Mouse (Mus musculus) hindbrain, embryonic 14.5 days (tissue): ENCODE results near the gene Enpp1. TPM values are rescaled to one million over a fixed set of nuclear protein-coding genes. Genes with fewer than 3 reads are reported as not detected.
A peak's percentile ranks its signal among the peaks of the same experiment; 100 is the strongest.

ENCODE experiments used
- ATAC-seq: fragments of 200-750 bp; cut with Nextera tagmentation; 2 replicates; pipeline ENCODE4 v1.8.0; 2017; ENCODE audit warnings: moderate number of reproducible peaks, mild to moderate bottlenecking, moderate TSS enrichment, moderate library complexity; ENCODE audit not compliant: low FRiP score
- DNase-seq: peaks from one replicate; pipeline ENCODE4 v3.0.0-alpha.2; 2015; ENCODE audit warnings: low spot score
- H3K27ac ChIP-seq: fragments of 300-500 bp; sonication (generic); 2 replicates; pipeline ENCODE4 v1.5.1; 2014; ENCODE audit warnings: mild to moderate bottlenecking, moderate library complexity
- H3K27me3 ChIP-seq: fragments of 300-500 bp; sonication (generic); 2 replicates; pipeline ENCODE4 v1.6.1; 2014; ENCODE audit warnings: mild to moderate bottlenecking, low read length, mixed read lengths; ENCODE audit not compliant: control insufficient read depth, insufficient read depth
- H3K36me3 ChIP-seq: fragments of 300-500 bp; sonication (generic); replicated peaks from 2 replicates; pipeline ENCODE4 v1.6.1; 2014; ENCODE audit not compliant: control insufficient read depth, insufficient read depth
- H3K4me1 ChIP-seq: fragments of 300-500 bp; sonication (generic); replicated peaks from 2 replicates; pipeline ENCODE4 v1.6.1; 2014; ENCODE audit warnings: antibody characterized with exemption, low read length, mixed read lengths; ENCODE audit not compliant: control insufficient read depth, insufficient read depth
- H3K4me2 ChIP-seq: fragments of 300-500 bp; sonication (generic); replicated peaks from 2 replicates; pipeline ENCODE4 v1.6.1; 2014; ENCODE audit warnings: mild to moderate bottlenecking, moderate library complexity
- H3K4me3 ChIP-seq: fragments of 300-500 bp; sonication (generic); replicated peaks from 2 replicates; pipeline ENCODE4 v1.5.1; 2014; ENCODE audit warnings: mild to moderate bottlenecking, low read length
- H3K9ac ChIP-seq: fragments of 300-500 bp; sonication (generic); 2 replicates; pipeline ENCODE4 v1.6.1; 2014
- H3K9me3 ChIP-seq: fragments of 300-500 bp; sonication (generic); 2 replicates; pipeline ENCODE4 v1.6.1; 2016; ENCODE audit warnings: low read length; ENCODE audit not compliant: control insufficient read depth
- WGBS: fragments of 180-500 bp; shearing (Covaris S2); extraction: QIAGEN DNeasy Blood & Tissue Kit; methylation state at CpG from one replicate; pipeline ENCODE4 v1.1.7; 2014; 5-methylcytosine and 5-hydroxymethylcytosine counted together
- polyA plus RNA-seq: library from polyadenylated mRNA; unstranded; fragments of >200 nt; fragmentation: Nextera tagmentation; extraction: Ambion mirVana; gene quantifications from 2 replicates; pipeline ENCODE4 v1.2.1, GENCODE M21; 2014

Gene Enpp1
- polyA plus RNA-seq, 1 experiment from 2014 or later: 7.0 TPM

- ATAC-seq: no peak
- H3K4me2 ChIP-seq: no peak overlapping the region
- no peaks in the 10 kb centered on the region for H3K27me3 ChIP-seq
- no peak for DNase-seq
- no peak overlapping the region for H3K9ac ChIP-seq
- H3K36me3 ChIP-seq: no peaks in the 10 kb centered on the region
- no peak overlapping the region for H3K27ac ChIP-seq
- H3K9me3 ChIP-seq: no peaks in the 10 kb centered on the region
- H3K4me3 ChIP-seq: no peak overlapping the region
- 86% methylated on average over 6 of the region's 6 CpGs for WGBS
- H3K4me1 ChIP-seq: no peaks in the 10 kb centered on the region
These were observed 96.2 kb downstream of the Enpp1 start for GRCm38 (mm10) chr10:24615799-24616198.

GRCm38 (mm10) chr10:24614726-24615125 lies 97.2 kb downstream of the Enpp1 start:
- ATAC-seq: no peak
- Histone ChIP-seq H3K9ac (no peak overlapping the region), H3K27me3 (no peaks in the 10 kb centered on the region), H3K9me3 (no peaks in the 10 kb centered on the region), H3K4me3 (no peak overlapping the region), H3K27ac (no peak overlapping the region), H3K36me3 (no peaks in the 10 kb centered on the region), H3K4me1 (no peaks in the 10 kb centered on the region), H3K4me2 (no peak overlapping the region)
- 92% methylated on average over 4 of the region's 4 CpGs for WGBS
- no peak for DNase-seq

GRCm38 (mm10) chr10:24609766-24610165 lies 102.2 kb downstream of the Enpp1 start:
- Histone ChIP-seq H3K27ac (no peak overlapping the region), H3K4me3 (no peak overlapping the region), H3K4me2 (no peak overlapping the region), H3K4me1 (no peaks in the 10 kb centered on the region), H3K27me3 (no peaks in the 10 kb centered on the region), H3K9ac (no peak overlapping the region), H3K36me3 (no peaks in the 10 kb centered on the region), H3K9me3 (no peaks in the 10 kb centered on the region)
- DNase-seq (no peak), ATAC-seq (no peak)
- 93% methylated on average over 9 of the region's 9 CpGs for WGBS

- no peaks in the 10 kb centered on the region for H3K36me3 ChIP-seq
- H3K9me3 ChIP-seq: no peaks in the 10 kb centered on the region
- no peak for ATAC-seq
- H3K9ac ChIP-seq: no peak overlapping the region
- H3K4me1 ChIP-seq: no peaks in the 10 kb centered on the region
- no peak overlapping the region for H3K4me3 ChIP-seq
- no peak for DNase-seq
- no peaks in the 10 kb centered on the region for H3K27me3 ChIP-seq
- no peak overlapping the region for H3K27ac ChIP-seq
- no peak overlapping the region for H3K4me2 ChIP-seq
- WGBS: 91% methylated on average over 3 of the region's 3 CpGs
These were observed 102.8 kb downstream of the Enpp1 start for GRCm38 (mm10) chr10:24609146-24609545.

- Histone ChIP-seq H3K27ac (no peak overlapping the region), H3K4me3 (no peak overlapping the region), H3K36me3 (no peaks in the 10 kb centered on the region), H3K27me3 (no peaks in the 10 kb centered on the region), H3K9me3 (no peaks in the 10 kb centered on the region), H3K9ac (no peak overlapping the region), H3K4me1 (no peaks in the 10 kb centered on the region), H3K4me2 (no peak overlapping the region)
- ATAC-seq (no peak), DNase-seq (no peak)
These were observed 108.2 kb downstream of the Enpp1 start for GRCm38 (mm10) chr10:24603727-24604126.

- DNase-seq: no peak
- WGBS: 92% methylated on average over 2 of the region's 2 CpGs
- Histone ChIP-seq H3K27ac (no peak overlapping the region), H3K4me3 (no peak overlapping the region), H3K27me3 (no peaks in the 10 kb centered on the region), H3K9me3 (no peaks in the 10 kb centered on the region), H3K36me3 (no peaks in the 10 kb centered on the region), H3K4me2 (no peak overlapping the region), H3K9ac (no peak overlapping the region), H3K4me1 (no peaks in the 10 kb centered on the region)
- no peak for ATAC-seq
These were observed 108.9 kb downstream of the Enpp1 start for GRCm38 (mm10) chr10:24603035-24603434.

GRCm38 (mm10) chr10:24599802-24600201 lies 112.2 kb downstream of the Enpp1 start:
- no peaks in the 10 kb centered on the region for H3K27me3 ChIP-seq
- no peak overlapping the region for H3K4me3 ChIP-seq
- no peaks in the 10 kb centered on the region; the same call in 1 of the 2 replicates for H3K4me1 ChIP-seq
- H3K9ac ChIP-seq: no peak overlapping the region
- ATAC-seq (no peak), DNase-seq (no peak)
- 65% methylated on average over 5 of the region's 5 CpGs for WGBS
- H3K36me3 ChIP-seq: no peaks in the 10 kb centered on the region
- H3K9me3 ChIP-seq: no peaks in the 10 kb centered on the region
- H3K4me2 ChIP-seq: no peak overlapping the region
- no peak overlapping the region for H3K27ac ChIP-seq

- Histone ChIP-seq H3K27me3 (no peaks in the 10 kb centered on the region), H3K27ac (no peak overlapping the region), H3K9me3 (no peaks in the 10 kb centered on the region), H3K36me3 (no peaks in the 10 kb centered on the region), H3K4me3 (no peak overlapping the region), H3K4me1 (no peaks in the 10 kb centered on the region; the same call in 1 of the 2 replicates), H3K4me2 (no peak overlapping the region), H3K9ac (no peak overlapping the region)
- DNase-seq: no peak
- WGBS: 76% methylated on average over 6 of the region's 6 CpGs
- ATAC-seq: no peak
These were observed 113.3 kb downstream of the Enpp1 start for GRCm38 (mm10) chr10:24598693-24599092.

- DNase-seq (no peak), ATAC-seq (no peak)
- no peak overlapping the region for H3K27ac ChIP-seq
- H3K4me3 ChIP-seq: no peak overlapping the region
- WGBS: 78% methylated on average over 4 of the region's 4 CpGs
- H3K4me1 ChIP-seq: no peaks in the 10 kb centered on the region; the same call in 1 of the 2 replicates
- no peaks in the 10 kb centered on the region for H3K36me3 ChIP-seq
- no peak overlapping the region for H3K9ac ChIP-seq
- H3K4me2 ChIP-seq: no peak overlapping the region
- no peaks in the 10 kb centered on the region for H3K9me3 ChIP-seq
- no peaks in the 10 kb centered on the region for H3K27me3 ChIP-seq
These were observed 114.2 kb downstream of the Enpp1 start for GRCm38 (mm10) chr10:24597789-24598188.

GRCm38 (mm10) chr10:24596869-24597339 lies 115.1 kb downstream of the Enpp1 start:
- no peak for ATAC-seq
- H3K36me3 ChIP-seq: no peaks in the 10 kb centered on the region
- H3K9ac ChIP-seq: no peak overlapping the region
- H3K27me3 ChIP-seq: no peaks in the 10 kb centered on the region
- WGBS: 61% methylated on average over 7 of the region's 7 CpGs
- no peak overlapping the region for H3K27ac ChIP-seq
- H3K4me3 ChIP-seq: no peak overlapping the region
- DNase-seq: no peak
- no peaks in the 10 kb centered on the region; the same call in 1 of the 2 replicates for H3K4me1 ChIP-seq
- H3K9me3 ChIP-seq: no peaks in the 10 kb centered on the region
- peak overlapping the region; percentile 56 for H3K4me2 ChIP-seq
